Mouse (Mus musculus) heart, adult 18-20 months (tissue): ENCODE results near the gene Pdia4. TPM values are rescaled to one million over a fixed set of nuclear protein-coding genes. Genes with fewer than 3 reads are reported as not detected.
"Not testable (repeated sequence)": the region's sequence is repeated elsewhere in the genome, so short reads cannot be mapped to it uniquely, and the experiment has no call there.

Experiments used
- DNase-seq, 2 experiments: peaks; one replicate each; pipeline ENCODE4 v3.0.0; 2021 to 2022; ENCODE audit warnings: mixed read lengths in 1 of 2
- microRNA-seq, 2 experiments: library from miRNA; unstranded; fragments of <30 nt; microRNA quantifications; one replicate each; pipeline ENCODE4 v1.2.0; 2022
- total RNA-seq, 2 experiments: library from RNA; stranded (reverse); gene quantifications; 2 replicates each; pipeline ENCODE4 v1.2.3; 2021

Pdia4 gene
- total RNA-seq, 2 experiments from 2014 or later: 38.4 to 45.9 TPM

DNA sequence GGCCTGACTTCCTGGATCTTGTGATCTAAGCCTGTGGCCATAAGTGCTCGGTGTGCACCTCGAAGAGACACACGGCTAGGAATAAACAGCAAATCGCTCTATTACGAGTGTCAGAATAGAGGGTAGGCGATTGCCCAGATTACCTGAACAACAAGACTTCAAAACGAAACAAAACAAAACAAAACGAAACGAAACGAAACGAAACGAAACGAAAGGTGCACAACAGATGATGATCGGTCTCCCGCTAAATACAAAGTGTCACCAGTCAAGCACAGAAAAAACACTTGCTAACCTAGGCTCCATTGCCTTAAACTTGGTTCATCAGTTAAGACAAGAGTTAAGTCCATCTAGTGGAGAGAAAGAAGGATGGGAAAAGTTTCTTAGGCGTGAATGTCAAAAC is 53.8 kb downstream of the Pdia4 start:
- peak in 1 of 2 experiments; percentile 6 for DNase-seq

DNA sequence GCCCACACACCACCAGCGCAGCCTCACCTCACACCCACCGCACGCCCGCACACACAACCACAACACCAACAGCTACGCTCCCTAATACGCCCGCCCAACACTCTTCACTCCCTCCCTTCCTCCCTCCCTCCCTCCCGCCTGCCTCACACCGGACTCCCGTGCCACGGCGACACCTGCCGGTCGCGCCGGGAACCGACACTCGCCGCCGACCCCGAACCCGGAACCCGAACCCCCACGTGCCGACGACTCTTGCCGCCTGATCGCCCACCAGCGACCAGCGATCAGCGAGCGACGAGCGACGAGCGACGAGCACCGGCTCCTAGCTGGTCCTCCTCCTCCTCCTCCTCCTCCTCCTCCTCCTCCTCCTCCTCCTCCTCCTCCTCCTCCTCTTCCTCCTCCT is 55.4 kb downstream of the Pdia4 start:
- DNase-seq: peak; percentile 78 to 90

GRCm38 (mm10) chr6:47757429-47757828 is 55.8 kb downstream of the Pdia4 start:
- DNase-seq: peak in 1 of 2 experiments; percentile 11

DNA sequence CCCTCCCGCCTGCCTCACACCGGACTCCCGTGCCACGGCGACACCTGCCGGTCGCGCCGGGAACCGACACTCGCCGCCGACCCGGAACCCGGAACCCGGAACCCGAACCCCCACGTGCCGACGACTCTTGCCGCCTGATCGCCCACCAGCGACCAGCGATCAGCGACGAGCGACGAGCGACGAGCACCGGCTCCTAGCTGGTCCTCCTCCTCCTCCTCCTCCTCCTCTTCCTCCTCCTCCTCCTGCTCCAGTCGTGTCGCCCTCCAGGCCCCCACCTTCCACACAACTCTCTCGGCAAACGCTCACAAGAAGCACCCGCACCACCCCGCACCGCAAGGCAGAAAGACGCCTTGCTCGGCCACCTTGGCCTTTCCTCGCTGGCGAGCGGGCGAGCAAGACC is 60.1 kb downstream of the Pdia4 start:
- DNase-seq: not testable (repeated sequence)

DNA sequence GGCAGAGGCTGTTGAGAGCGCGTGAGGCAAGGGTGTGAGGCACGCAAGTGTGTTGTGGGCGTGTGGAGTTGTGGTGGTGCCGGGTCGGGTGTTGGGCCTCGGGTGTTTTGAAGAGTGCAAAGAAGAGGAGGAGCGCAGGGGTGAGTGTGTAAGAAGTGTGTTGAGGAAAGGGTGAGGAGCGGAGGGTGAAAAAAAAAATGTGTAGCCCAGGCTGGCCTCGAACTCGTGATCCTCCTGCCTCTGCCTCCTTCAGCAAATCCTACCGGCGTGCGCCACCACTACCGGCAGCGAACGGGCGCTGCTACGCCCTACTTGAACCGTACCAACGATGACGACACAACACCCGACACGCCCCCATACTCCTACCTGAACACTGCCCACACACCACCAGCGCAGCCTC is 64.9 kb downstream of the Pdia4 start:
- DNase-seq: peak; percentile 90 to 96

GRCm38 (mm10) chr6:47747886-47748285 is 65.3 kb downstream of the Pdia4 start:
- DNase-seq: not testable (repeated sequence)

Small RNA genes within 50 kb of the gene (microRNA-seq; reads per million reads assigned to microRNA genes)
- 0 to 0.27 reads per million in 2 experiments for gene Mir704

Other genes with a start within 250 kb of the Pdia4 start
- 1 to 10 TPM; 8.7 to 9.5 TPM for gene Ezh2, start 218.1 kb downstream of the Pdia4 start, total RNA-seq
- under 1 TPM; 0.52 to 0.85 TPM for gene Zfp786, start 17.4 kb upstream of the Pdia4 start, total RNA-seq
- 1 to 10 TPM; 5.6 to 6.0 TPM for gene Zfp398, start 22.2 kb upstream of the Pdia4 start, total RNA-seq
- 1 to 10 TPM; 4.4 to 4.5 TPM for gene Zfp282, start 63.8 kb upstream of the Pdia4 start, total RNA-seq
- 1 to 10 TPM; 7.4 to 8.8 TPM for gene Zfp212, start 107.0 kb upstream of the Pdia4 start, total RNA-seq
- gene Zfp956, start 140.0 kb upstream of the Pdia4 start, total RNA-seq: 1 to 10 TPM; 1.6 to 1.9 TPM
- gene Zfp777, start 235.5 kb upstream of the Pdia4 start, total RNA-seq: 10 to 100 TPM; 12.7 to 13.9 TPM